Mouse (Mus musculus) brain, embryonic 14.5 days (tissue): Measurements from ENCODE around the gene Btf3.

Source experiments
- CTCF ChIP-seq: fragments of 200-500 bp; IDR thresholded peaks from 2 replicates; pipeline ENCODE4 v1.5.1; 2012; ENCODE audit warnings: inconsistent platforms, mild to moderate bottlenecking, moderate library complexity, borderline replicate concordance; ENCODE audit not compliant: insufficient read depth, insufficient read length; ENCODE audit errors: extremely low read depth
- POLR2A ChIP-seq: fragments of 200-500 bp; IDR thresholded peaks from 2 replicates; pipeline ENCODE4 v1.6.1; 2012; ENCODE audit warnings: mild to moderate bottlenecking, inconsistent platforms, borderline replicate concordance; ENCODE audit not compliant: poor library complexity, insufficient read depth, insufficient read length, severe bottlenecking; ENCODE audit errors: extremely low read depth

DNA sequence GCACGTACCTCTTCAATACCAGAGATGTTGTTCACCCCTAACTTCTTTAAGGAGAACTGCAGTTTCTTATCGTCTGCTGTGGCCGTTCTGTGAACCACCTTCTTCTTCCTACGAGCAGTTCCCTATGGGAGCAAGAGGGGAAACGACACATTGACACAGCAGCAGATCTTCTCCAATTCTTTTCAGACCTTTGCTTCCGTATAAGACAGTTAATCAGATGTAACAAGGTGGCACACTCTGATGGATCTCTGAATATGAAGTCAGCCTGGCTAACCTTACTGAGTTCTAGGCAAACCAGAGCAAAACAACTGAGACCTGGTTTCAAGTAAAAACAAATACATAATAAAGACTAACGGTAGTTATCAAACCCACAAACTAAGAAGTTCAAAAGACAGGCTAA is 3.2 kb downstream of the Btf3 start:
- no peak for TF ChIP-seq CTCF
- TF ChIP-seq POLR2A: no peak
